Mouse (Mus musculus): ENCODE measurements around the gene D130052B06Rik.

D130052B06Rik gene

DNA sequence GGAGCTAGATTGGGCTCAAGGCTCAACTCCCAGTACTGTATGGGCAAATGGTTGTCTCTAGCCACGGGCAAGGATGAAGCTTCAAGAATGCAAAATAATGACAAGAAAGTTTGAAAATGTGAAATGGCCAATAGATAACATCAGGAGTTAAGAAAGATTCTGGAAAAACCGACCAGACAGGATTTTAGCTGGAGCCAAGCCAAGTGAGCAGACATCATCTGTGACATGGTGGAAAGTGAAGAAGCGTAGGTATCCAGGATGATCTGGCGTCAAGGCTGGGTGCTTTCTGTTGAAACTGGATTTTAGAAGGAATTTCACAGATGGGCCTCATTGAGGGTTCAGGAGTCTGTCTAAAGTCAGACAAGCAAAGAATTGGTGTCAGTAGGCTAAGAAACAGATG, at the start of gene D130052B06Rik:
D130052B06Rik (plus strand) TSS at position 317 of the 400 bp plus-strand sequence.
- DNase-seq, result no peak

DNA sequence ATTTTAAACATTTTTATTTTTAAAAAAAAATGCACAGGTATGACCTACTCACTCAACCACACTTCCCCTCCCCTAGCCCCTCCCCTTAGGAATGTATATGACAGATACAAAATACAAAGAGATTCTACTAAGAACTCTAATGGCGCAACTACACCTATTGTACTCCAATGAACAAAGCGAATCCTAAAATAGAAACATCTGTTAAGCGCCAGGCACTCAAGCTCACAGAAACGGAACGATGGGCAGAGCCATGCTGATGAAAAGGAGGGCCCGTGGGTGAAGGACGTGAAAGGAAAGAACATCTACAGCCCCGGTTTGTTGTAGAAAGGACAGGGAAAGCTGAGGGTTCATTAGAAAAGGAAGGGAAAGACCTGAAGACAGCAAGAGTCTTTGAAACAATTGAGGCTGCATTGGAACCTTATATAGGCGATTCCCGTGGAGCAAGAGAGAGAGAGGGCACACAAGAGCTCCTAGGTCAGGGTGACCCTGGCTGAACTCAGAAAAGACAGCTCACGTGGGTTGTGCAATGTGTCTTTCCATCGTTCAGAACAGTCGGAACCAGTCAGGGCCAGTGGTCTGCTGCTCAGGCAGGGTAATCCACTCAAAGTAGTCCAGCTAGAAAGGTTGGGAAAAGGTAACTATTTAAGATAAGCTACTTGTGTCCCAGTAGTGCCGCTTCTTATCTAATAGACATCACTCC, 48.1 kb upstream of the D130052B06Rik start:
- DNase-seq, result no peak

GRCm38 (mm10) chr11:33554123-33554522, 45.0 kb upstream of the D130052B06Rik start:
- peak; percentile 40 for DNase-seq

- no peak for DNase-seq
Observed at GRCm38 (mm10) chr11:33563921-33564320, 35.2 kb upstream of the D130052B06Rik start.

- DNase-seq, result peak; percentile 3
Observed at GRCm38 (mm10) chr11:33570413-33570812, 28.7 kb upstream of the D130052B06Rik start.

GRCm38 (mm10) chr11:33574944-33575343, 24.2 kb upstream of the D130052B06Rik start:
- no peak for DNase-seq

DNA sequence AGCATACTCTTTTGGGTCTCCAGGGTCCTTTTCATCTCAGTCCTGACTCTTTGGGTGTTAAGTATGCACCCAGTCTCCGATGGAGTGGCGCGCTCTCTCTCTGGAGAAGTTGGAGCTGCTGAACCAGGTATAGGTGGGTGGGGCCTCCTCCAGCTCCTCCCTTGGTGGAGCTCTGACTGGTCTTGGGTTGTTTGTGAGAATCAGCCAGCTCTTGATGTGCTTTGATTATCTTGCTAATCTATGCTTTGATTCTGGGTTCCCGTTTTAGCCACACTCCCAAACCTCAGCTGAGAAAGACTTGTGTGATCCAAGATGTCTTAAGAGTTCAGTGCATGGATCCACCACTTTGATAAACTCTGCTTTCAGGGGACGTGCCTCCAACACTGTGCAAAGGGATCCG, 20.2 kb upstream of the D130052B06Rik start, which contains the start of gene Gabrp:
Gabrp (minus strand) TSS at position 101 of the 400 bp plus-strand sequence.
- no peak for DNase-seq

- DNase-seq, result no peak
Observed at GRCm38 (mm10) chr11:33579621-33580020, 19.5 kb upstream of the D130052B06Rik start.

- no peak for DNase-seq
Observed at GRCm38 (mm10) chr11:33586614-33587013, 12.5 kb upstream of the D130052B06Rik start.

DNA sequence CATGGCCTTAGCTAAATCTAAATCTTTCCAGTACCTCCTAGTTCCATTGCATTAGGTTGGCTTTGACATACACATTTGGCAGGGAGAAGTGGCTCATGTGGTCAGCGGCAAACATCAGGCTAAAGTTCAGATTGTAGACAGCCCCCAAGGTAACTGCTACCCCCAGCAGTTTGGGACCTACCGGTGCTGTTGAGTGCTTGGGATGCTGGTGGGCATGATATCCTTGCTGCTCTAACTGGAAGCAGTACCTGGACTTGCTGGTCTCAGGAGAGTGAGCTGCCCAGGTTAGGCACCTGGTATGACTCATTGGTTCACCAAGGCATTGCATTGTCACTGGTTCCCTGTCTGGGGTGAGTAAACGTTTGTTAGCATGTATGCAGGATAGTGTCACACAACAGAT, 8.3 kb upstream of the D130052B06Rik start:
- no peak for DNase-seq

DNA sequence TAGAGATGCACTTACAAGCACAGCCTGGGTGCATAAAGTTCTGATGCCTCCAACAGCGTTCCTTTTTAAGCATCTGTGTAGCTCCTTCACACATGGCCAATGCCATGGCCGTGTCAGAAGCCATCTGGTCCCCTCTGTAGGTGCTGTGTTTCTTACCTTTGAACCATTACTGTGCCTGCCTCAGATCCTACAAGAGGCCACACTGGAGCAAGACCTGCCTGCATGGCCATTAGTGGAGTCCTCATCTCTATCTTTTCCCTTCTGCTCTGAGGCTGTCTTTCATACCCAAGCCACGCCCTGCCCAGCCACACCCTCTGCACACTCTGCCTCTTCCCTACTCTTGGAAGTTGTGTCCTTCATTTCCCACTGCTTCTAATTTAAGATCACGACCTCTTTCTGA, 6.3 kb upstream of the D130052B06Rik start:
- DNase-seq, result no peak

DNA sequence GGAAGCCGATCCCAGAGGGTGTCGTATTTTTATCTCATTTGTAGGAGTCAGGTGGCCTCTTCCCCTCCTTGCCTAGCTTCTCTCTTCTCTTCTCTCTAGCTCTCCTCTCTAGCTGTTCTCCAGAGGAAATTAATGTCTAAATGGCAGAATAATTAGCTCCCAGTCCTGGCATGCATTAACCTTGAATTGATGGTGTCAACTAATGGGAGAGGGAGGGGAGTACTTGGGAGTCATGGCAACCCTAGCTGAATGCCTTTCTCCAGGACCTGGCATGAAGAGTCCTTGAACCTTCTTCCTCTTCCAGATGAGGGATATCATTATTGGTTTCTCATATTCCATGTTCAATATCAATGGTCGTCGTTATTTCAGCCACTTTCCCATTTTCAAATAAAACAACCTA, 2.4 kb upstream of the D130052B06Rik start:
- no peak for DNase-seq

DNA sequence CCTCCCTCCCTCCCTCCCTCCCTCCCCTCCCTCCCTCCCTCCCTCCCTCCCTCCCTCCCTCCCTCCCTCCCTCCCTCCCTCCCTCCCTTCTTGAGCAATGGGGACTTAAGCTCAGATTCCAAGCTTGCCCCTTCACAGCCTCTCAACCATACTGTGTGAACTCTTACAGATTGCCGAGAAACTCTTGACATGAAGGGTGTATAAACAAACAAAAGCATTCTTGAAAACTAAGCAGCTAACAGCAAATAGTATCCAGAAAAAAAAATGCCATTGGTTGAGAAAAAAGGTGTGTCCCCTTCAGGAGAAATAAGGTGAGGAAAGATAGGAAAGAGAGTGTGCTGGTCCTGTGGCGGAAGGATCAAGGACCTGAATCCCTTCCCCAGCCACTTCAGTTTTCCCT, 4.1 kb downstream of the D130052B06Rik start:
- DNase-seq, result no peak

DNA sequence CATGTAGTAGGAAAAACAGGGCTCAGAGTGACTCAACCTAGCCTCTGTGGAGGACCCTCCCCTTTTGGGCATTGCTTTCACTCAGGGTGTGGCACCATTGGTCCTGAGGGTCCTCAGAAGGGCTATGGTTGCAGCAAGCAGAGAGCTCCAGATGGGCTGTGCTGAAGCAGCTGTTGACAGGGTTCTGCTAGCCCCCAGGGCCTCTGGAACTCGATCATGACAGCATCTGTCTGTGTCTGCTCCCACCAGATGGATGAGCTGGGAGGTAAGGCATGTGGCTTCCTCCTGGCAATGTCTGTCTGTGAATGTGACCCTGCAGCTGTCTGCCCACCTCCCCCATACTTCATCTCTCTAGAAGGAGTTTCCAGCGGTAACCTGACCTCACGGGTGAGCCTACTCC, 8.7 kb downstream of the D130052B06Rik start:
- no peak for DNase-seq

DNA sequence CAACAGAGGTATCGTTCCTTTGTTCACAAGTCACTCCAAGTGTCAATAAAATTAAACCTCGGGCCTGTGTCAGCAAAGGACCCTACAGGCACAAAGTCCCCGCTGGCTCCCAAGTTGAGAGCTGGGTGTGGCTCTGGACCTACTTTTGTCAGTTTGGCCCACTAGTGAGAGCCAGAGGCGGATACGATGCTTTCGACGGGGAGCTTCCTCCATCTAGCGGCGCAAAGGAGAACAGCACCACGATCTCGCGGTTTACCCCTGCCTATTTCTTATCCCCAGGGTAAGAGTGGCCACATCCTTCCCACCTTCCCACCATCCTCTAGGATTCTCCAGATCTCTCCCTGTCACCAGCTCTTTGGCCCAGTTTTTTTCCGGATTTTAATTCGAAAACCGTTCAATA, 15.1 kb downstream of the D130052B06Rik start:
- DNase-seq, result peak; percentile 54

DNA sequence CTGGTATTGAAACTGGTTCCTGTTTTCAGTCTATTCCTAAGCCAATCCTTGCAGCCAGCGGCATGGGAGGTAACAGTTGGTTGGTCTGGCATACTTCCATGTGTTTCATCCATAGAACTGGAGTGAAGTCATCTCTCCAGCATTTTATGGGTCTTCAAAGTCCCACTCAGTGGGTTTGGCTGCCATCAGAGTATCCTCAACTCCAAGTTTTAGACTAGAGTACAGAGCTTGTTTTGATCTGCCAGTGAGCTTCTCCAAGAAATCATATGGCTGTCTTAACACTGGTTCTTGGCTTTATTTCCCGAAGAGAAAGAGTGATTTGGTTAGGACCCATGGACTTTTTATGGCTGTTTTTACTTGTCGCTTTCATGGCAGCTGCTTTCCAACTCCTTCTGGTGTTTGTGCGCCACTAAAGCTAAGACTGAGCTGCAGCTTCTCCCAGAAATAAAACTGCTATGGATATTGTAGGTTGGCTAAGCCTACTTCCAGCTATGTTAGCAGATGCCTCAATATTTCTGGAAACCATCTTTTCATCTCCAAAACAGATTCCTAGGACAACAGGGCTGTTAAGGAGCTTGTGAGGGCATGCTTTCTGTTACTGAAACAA, 28.1 kb downstream of the D130052B06Rik start:
- no peak for DNase-seq

DNA sequence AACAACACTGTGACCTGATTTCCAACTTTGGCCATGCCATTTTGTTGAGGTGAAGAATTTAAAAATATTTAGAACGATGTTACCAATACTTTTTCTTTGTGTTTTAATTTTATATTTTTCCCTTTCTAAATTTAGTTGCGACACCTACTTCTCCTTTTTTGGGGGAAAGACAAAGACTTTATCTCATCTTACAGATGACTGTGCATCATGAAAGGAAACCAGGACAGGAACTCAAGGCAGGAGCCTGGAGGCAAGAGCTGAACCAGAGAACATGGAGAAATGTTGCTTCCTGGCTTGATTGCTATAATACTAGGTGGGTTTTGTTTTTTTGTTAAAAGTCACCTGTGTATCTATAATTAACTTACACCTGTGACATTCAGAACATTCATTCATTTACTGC, 38.0 kb downstream of the D130052B06Rik start:
- DNase-seq, result no peak

DNA sequence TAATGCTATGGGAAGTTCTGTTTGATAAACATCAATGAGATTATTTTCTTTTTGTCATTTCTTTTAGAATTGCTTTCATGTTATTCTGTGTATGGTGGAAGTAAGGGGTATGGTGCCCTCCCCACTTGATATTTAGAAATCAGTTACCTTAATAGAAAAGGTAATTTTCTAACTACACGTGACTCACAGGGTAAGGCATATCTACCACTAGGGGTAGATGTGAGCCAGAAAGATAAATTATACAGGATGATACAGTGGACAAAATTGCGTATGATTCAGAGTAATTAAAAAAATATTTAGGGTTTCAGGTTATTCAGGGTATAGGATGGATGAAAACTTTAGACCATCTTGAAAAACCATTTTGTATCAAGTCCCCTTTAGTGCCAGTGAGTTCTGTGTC, 50.3 kb downstream of the D130052B06Rik start:
- DNase-seq, result no peak

- DNase-seq, result no peak
Observed at GRCm38 (mm10) chr11:33654485-33654884, 55.4 kb downstream of the D130052B06Rik start.

DNA sequence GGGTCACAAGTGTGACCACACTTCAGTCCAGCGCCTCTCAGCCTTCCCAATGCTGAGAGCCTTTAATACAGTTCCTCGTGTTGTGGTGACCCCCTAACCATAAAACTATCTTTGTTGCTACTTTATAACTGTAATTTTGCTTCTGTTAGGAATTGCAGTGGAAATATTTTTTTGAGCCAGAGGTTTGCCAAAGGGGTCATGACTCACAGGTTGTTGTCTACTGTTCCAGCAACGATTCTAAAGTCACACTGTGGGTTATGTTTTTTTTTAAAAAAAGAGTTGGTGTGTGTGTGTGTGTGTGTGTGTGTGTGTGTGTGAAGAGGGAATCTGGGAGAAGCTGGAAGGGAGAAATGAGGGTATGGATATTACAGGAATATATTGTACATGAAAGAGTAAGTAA, 56.1 kb downstream of the D130052B06Rik start:
- DNase-seq, result no peak

GRCm38 (mm10) chr11:33655861-33656593, 56.9 kb downstream of the D130052B06Rik start:
- DNase-seq, result no peak

DNA sequence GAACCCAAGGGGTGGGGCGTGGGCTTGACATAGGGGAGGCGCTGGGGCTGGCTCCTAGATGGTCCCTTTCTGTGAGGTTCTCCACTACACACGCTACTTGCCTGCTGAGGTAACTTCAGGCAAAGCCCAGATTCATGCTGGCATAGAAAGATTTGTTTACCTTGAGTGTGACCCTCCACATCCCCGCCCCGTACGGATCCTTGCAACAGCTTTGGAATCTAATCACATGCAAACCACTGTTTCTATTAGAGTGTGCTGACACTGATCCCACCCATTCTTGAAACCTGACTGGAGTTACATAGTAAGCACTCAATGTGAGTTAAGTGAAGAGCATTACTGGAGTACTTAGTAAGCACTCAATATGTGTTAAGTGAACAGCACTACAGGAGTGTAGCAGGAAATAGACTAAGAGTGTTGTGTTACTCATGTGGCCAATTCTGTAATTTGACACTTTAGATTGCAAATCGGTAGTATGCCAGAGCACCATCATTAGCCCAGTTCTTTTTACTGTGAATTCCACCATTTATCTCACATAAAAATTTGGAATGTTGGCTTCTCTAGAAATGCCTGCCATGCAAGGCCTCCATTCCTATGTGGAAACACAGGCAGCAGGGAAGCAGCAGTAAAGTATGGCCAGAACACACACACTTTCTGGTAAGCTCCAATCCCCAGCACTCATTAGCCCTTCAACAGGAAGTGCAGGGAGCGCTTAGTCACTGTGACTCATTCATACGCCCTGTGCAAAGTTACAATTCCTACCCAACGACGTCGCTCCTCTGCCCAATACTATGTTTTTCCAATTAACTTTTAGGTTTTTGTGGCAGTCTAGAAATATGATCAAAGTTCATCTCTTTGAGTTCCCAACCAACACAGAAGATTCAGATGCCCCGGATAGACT, 61.2 kb downstream of the D130052B06Rik start:
- DNase-seq, result no peak

GRCm38 (mm10) chr11:33663599-33663998, 64.5 kb downstream of the D130052B06Rik start:
- no peak for DNase-seq

Data from cerebellum, adult 9-10 months (tissue).